Mouse (Mus musculus) embryonic fibroblast, embryonic 13.5 days (primary cell): ENCODE measurements around the gene Wdr54. TPM values are rescaled to one million over a fixed set of nuclear protein-coding genes. Genes with fewer than 3 reads are reported as not detected.

ENCODE experiments used
- H3K27ac ChIP-seq: 2 replicates; pipeline ENCODE4 v1.5.1; 2012; ENCODE audit warnings: low read length, control low read depth, inconsistent platforms; ENCODE audit not compliant: insufficient read depth
- H3K4me1 ChIP-seq: 2 replicates; pipeline ENCODE4 v1.6.1; 2011; ENCODE audit warnings: low read length; ENCODE audit not compliant: control insufficient read depth, insufficient read depth
- H3K4me3 ChIP-seq: 2 replicates; pipeline ENCODE4 v1.5.1; 2011; ENCODE audit warnings: mild to moderate bottlenecking, control low read depth, low read length; ENCODE audit not compliant: insufficient read depth
- CTCF ChIP-seq: IDR thresholded peaks from 2 replicates; pipeline ENCODE4 v1.5.1; 2011; ENCODE audit warnings: mild to moderate bottlenecking, control low read depth, low read length, moderate library complexity, borderline replicate concordance; ENCODE audit not compliant: insufficient read depth
- POLR2A ChIP-seq: IDR thresholded peaks from 2 replicates; pipeline ENCODE4 v1.6.1; 2011; ENCODE audit warnings: low read depth, mild to moderate bottlenecking, control low read depth, low read length, moderate library complexity
- polyA plus RNA-seq: library from polyadenylated mRNA; stranded (reverse); fragments of >200 nt; gene quantifications from 2 replicates; pipeline ENCODE4 v1.2.4, GENCODE M21; 2011; ENCODE audit warnings: low read depth; ENCODE audit not compliant: missing spikeins, insufficient read length

Gene Wdr54
- polyA plus RNA-seq, 1 experiment = 5.4 TPM

DNA sequence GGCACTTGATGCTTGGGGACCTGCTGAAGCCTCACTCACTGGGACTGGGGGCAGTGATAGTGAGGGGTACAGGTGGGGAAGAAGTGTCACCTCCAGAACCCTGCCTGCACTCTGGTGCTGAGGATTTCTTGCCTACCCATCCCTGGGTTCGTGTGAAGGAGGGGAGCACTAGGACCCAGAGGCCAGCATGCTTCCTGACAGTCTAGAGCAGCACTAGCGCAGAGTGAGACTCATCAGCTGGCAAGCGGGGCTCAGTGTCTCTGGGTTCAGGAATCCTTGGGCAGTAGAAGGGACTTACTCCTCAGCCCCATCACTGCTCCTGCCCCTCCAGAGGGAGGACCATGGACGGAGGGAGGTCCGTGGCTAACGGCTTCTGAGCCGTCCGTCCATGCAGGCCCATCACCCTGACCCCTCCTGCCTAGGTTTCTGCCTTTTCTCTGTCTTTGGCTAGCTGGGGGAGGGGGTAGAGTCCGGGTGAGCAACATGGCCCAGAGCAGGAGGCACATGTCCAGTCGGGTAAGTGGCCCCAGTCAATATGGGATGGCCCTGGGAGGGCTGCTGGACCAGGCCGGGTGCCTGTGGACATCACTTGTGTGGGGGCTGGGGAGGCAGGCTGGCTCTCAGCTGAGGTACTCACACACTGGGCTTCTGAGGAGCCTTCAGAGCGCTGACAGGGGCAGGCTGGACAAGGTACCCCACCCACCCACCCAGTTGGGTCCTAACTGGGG, 23.4 kb upstream of the Wdr54 start:
- H3K4me1 ChIP-seq = no peaks in the 10 kb centered on the region
- TF ChIP-seq POLR2A (no peak), CTCF (no peak)
- no peak overlapping the region for H3K27ac ChIP-seq
- no peak overlapping the region for H3K4me3 ChIP-seq

GRCm38 (mm10) chr6:83175996-83176395, 19.8 kb upstream of the Wdr54 start:
- no peak overlapping the region for H3K27ac ChIP-seq
- no peak for TF ChIP-seq CTCF
- no peak for TF ChIP-seq POLR2A
- H3K4me3 ChIP-seq = no peak overlapping the region
- H3K4me1 ChIP-seq = no peaks in the 10 kb centered on the region

DNA sequence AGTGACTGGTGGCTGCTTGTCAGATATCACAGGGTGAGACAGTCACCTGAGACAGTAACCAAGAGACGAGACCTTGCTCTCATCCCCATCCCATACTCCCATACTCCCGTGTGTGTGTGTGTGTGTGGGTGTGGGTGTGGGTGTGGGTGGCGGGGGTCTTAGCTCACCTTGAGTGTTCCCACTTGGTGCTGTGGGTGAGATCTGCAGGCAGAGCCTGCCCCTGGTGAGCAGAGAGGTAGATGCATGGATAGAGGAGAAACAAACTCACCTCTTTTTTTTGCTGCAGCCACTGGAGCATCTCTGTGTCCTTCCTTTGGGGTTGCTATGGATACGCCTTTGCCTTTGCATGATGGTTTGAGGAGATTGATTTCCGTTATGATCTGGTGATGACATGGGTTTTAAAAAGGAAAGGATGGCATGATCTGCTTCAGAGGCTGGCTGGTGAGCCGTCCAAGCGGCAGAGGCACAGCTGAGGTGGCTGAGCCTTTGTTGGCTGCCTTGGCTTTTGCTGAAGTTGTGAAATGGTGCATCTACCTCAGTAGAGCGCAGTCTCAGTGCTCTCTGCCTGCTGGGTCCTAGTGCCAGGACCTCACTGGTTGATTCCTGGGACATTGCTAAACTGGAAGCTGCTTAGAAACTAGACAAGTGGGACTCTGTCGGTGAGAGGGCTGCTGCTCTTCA, 16.2 kb upstream of the Wdr54 start:
- H3K4me3 ChIP-seq = no peak overlapping the region
- peaks cover 3% of the 10 kb centered on the region; the same call in 1 of the 2 replicates for H3K4me1 ChIP-seq
- TF ChIP-seq CTCF (no peak), POLR2A (no peak)
- no peak overlapping the region for H3K27ac ChIP-seq

DNA sequence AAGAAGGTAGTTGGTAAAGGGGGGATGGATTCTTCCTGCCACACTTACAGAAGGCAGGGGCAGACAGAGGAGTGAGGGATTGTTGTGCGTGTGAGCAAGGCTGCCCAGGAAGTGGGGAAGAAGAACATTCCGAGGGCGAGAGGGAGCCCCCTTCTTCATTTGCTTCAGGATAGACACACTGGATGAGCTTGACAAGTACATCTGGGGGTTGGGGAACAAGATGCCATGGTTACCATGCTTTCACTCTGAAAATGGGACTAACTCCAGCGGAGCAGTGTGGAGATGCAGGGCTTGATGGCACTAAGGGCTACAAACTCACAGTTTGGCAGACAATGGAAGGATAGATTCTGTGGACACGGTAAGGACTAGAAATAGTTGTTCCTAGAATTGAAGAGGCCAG, 14.9 kb upstream of the Wdr54 start:
- Histone ChIP-seq H3K4me1 (peaks cover 3% of the 10 kb centered on the region; the same call in 1 of the 2 replicates), H3K27ac (no peak overlapping the region), H3K4me3 (no peak overlapping the region)
- TF ChIP-seq POLR2A (no peak), CTCF (no peak)

DNA sequence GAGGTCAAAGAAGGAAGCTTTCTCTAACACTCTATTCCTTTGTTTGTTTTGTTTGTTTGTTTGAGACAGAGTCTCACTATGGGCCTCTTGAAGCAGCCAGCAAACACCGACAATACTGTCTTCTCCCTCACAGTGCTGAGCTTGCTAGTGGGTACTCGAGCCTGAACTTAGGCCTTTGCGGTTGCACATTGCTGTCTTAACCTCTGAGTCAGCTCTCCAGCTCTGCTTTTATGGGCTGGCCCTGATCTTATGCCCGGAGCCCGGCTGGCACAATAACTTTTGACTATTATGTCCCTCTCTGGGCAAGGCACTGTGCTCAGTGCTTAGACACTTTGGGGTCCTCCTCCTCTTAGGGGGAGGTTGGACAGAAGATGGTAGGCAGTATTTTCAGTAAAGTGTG, 13.7 kb upstream of the Wdr54 start:
- no peak for TF ChIP-seq CTCF
- TF ChIP-seq POLR2A = no peak
- Histone ChIP-seq H3K27ac (no peak overlapping the region), H3K4me1 (peaks cover 3% of the 10 kb centered on the region; the same call in 1 of the 2 replicates)

DNA sequence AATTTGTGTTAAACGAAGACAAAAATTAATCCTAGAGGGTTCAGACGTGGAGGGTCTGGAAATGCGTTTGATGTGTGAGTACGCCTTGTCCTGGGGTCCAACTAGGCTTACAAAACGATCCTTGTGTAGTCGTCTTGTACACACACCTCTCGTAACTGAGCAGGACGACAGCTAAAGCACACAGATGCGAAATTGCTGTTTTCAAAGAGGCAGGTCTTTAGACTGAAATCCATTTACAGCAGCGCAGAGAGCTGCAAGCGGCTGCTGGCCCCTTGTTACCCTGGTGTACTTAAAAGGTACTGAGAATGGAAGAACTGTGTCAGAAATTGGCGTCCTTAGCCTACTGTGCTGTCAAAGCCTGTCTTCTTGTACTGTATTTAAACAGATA, 10.0 kb upstream of the Wdr54 start:
- TF ChIP-seq POLR2A (no peak), CTCF (no peak)

More for the DNA sequence above, 13.7 kb upstream of the Wdr54 start:
- H3K4me3 ChIP-seq = no peak overlapping the region

DNA sequence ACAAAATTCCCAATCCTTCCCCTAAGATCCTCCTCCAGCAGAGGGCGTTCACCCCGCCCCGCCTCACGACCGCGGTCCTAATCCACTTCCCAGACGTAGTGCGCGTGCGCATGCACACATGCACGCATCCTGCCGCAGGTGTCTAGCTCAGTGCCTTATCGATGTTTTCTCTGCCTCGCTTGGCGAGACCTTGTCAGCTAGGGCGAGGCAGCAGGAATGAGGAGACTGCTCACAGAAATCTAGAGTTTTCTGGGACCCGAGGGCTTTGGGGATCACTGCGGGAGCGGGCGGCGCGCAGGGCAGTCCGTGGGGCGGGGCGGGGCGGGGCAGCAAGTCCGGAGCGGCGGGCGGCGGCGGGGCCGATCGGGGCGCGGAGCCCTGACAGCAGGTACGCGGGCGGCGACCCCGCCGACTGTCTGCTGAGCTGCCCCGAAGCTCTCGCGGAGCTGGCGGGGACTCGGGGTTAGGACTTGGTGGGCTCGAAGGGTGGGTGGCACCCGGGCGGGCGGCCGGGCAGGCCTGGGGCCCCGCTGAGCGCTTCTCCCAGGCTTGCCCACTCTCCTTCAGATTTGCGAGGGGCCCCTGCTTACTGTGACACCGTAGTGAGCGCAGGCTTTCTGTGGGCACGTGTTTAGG, 9.5 kb upstream of the Wdr54 start, which contains the start of gene Dctn1:
Dctn1 (plus strand) TSS at position 314 of the 636 bp plus-strand sequence.
- Histone ChIP-seq H3K27ac (peak within 1 kb of the TSS; percentile 67), H3K4me1 (peaks cover 3% of the 10 kb centered on the region), H3K4me3 (peak within 1 kb of the TSS; percentile 99)
- TF ChIP-seq CTCF (peak; percentile 83; the same call in 1 of the 2 replicates), POLR2A (peak; percentile 58; the same call in 1 of the 2 replicates)

More for the DNA sequence above, 10.0 kb upstream of the Wdr54 start:
- Histone ChIP-seq H3K27ac (no peak overlapping the region), H3K4me1 (peaks cover 3% of the 10 kb centered on the region), H3K4me3 (peak overlapping the region; percentile 99)

DNA sequence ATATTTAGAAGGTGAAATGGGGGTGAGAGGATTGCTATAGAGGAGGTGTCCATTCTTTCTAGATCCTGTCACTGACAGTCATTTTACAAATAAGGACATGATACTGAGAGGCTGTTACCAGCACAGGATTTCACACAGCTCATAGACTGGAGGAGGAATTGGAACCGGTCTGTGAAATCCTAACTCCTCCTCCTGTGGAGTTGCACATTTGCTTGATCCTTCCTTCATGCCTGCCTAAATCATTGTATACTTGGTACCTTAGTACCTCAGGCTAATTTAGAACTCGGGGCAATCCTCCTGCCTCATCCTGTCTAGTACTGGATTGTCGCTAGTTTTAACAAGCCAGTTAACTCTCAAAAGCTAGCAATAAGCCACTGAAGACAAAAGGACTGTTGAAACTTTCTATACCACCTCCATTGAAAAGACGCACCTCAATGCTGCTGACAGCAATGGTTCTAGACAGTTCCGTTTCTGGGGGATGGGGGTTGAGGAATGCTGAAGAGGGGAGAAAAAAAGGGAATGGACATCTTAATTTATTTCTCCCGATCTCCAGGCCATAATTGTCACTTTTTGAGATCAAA, 8.9 kb upstream of the Wdr54 start:
- Histone ChIP-seq H3K27ac (peak overlapping the region; percentile 67), H3K4me1 (peaks cover 3% of the 10 kb centered on the region), H3K4me3 (peak overlapping the region; percentile 42)
- TF ChIP-seq CTCF (no peak), POLR2A (peak; percentile 55)

DNA sequence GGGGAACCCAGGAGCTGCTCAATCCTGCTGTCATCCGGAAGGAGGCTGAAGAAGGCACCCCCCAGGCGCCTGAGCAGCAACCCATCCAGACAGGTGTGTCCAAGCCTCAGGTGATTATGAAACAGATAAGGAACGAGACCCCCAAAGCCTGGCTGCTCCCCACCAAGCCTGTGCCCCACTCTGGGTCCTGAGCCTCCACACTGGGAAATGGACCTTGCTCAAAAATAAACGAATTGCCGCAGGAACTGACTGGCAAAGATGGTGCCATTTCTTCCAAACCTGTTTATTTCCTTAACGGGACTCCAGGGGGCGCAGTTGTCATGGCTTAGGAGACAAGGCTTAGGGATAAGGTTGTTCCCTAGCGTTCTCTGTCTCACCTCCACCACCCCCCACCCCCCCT, 6.5 kb upstream of the Wdr54 start:
- H3K4me1 ChIP-seq = no peaks in the 10 kb centered on the region; the same call in 1 of the 2 replicates
- H3K4me3 ChIP-seq = peak overlapping the region; percentile 19; the same call in 1 of the 2 replicates
- TF ChIP-seq POLR2A (no peak), CTCF (peak; percentile 34; the same call in 1 of the 2 replicates)
- no peak overlapping the region for H3K27ac ChIP-seq
